Mouse (Mus musculus): ENCODE measurements around the gene Ccdc160. TPM values are rescaled to one million over a fixed set of nuclear protein-coding genes. Genes with fewer than 3 reads are reported as not detected.

Ccdc160 gene
- polyA plus RNA-seq, 1 experiment from 2014 or later, result 0.41 TPM

- ATAC-seq (replicated peaks; ENCODE audit: extremely low read depth, insufficient read depth, low FRiP score), result no peak
- Histone ChIP-seq H3K4me1 (ENCODE audit: control insufficient read depth, insufficient read depth, low read length) (no peaks in the 10 kb centered on the region), H3K4me3 (ENCODE audit: low read length) (no peak overlapping the region), H3K4me2 (ENCODE audit: low read depth, low read length) (no peak overlapping the region), H3K9ac (ENCODE audit: low read length) (no peak overlapping the region), H3K27ac (ENCODE audit: low read length) (no peak overlapping the region), H3K36me3 (ENCODE audit: control insufficient read depth, insufficient read depth) (no peaks in the 10 kb centered on the region), H3K9me3 (replicated peaks; ENCODE audit: control insufficient read depth, low read length) (no peaks in the 10 kb centered on the region), H3K27me3 (ENCODE audit: control insufficient read depth, insufficient read depth, low read length) (no peaks in the 10 kb centered on the region; the same call in 1 of the 2 replicates)
- WGBS, result 74% methylated on average over 2 of the region's 2 CpGs
Observed at GRCm38 (mm10) chrX:52759232-52759631, 31.8 kb upstream of the Ccdc160 start.

GRCm38 (mm10) chrX:52760191-52760945 is 30.6 kb upstream of the Ccdc160 start:
- 54% methylated on average over 4 of the region's 4 CpGs for WGBS
- H3K9me3 ChIP-seq (replicated peaks; ENCODE audit: control insufficient read depth, low read length), result no peaks in the 10 kb centered on the region
- H3K4me2 ChIP-seq (ENCODE audit: low read depth, low read length), result no peak overlapping the region
- no peaks in the 10 kb centered on the region for H3K4me1 ChIP-seq (ENCODE audit: control insufficient read depth, insufficient read depth, low read length)
- H3K9ac ChIP-seq (ENCODE audit: low read length), result no peak overlapping the region
- H3K36me3 ChIP-seq (ENCODE audit: control insufficient read depth, insufficient read depth), result no peaks in the 10 kb centered on the region
- no peak overlapping the region for H3K4me3 ChIP-seq (ENCODE audit: low read length)
- 0 out of 2 replicates have a peak, but pooled peaks have one; percentile 18 for ATAC-seq (replicated peaks; ENCODE audit: extremely low read depth, insufficient read depth, low FRiP score)
- H3K27ac ChIP-seq (ENCODE audit: low read length), result no peak overlapping the region; the same call in 1 of the 2 replicates
- no peaks in the 10 kb centered on the region for H3K27me3 ChIP-seq (ENCODE audit: control insufficient read depth, insufficient read depth, low read length)

- H3K27ac ChIP-seq (ENCODE audit: low read length), result no peak overlapping the region
- H3K36me3 ChIP-seq (ENCODE audit: control insufficient read depth, insufficient read depth), result no peaks in the 10 kb centered on the region
- H3K9me3 ChIP-seq (replicated peaks; ENCODE audit: control insufficient read depth, low read length), result no peaks in the 10 kb centered on the region
- 53% methylated on average over 4 of the region's 4 CpGs for WGBS
- H3K9ac ChIP-seq (ENCODE audit: low read length), result no peak overlapping the region
- H3K4me1 ChIP-seq (ENCODE audit: control insufficient read depth, insufficient read depth, low read length), result no peaks in the 10 kb centered on the region
- H3K4me3 ChIP-seq (ENCODE audit: low read length), result no peak overlapping the region
- H3K4me2 ChIP-seq (ENCODE audit: low read depth, low read length), result no peak overlapping the region
- no peak for ATAC-seq (replicated peaks; ENCODE audit: extremely low read depth, insufficient read depth, low FRiP score)
- no peaks in the 10 kb centered on the region for H3K27me3 ChIP-seq (ENCODE audit: control insufficient read depth, insufficient read depth, low read length)
Observed at GRCm38 (mm10) chrX:52762221-52762620, 28.8 kb upstream of the Ccdc160 start.

- Histone ChIP-seq H3K4me3 (ENCODE audit: low read length) (no peak overlapping the region), H3K27me3 (ENCODE audit: control insufficient read depth, insufficient read depth, low read length) (no peaks in the 10 kb centered on the region), H3K9me3 (replicated peaks; ENCODE audit: control insufficient read depth, low read length) (no peaks in the 10 kb centered on the region), H3K4me1 (ENCODE audit: control insufficient read depth, insufficient read depth, low read length) (no peaks in the 10 kb centered on the region), H3K9ac (ENCODE audit: low read length) (no peak overlapping the region), H3K36me3 (ENCODE audit: control insufficient read depth, insufficient read depth) (no peaks in the 10 kb centered on the region), H3K4me2 (ENCODE audit: low read depth, low read length) (no peak overlapping the region), H3K27ac (ENCODE audit: low read length) (no peak overlapping the region)
- 32% methylated on average over 3 of the region's 3 CpGs for WGBS
- no peak for ATAC-seq (replicated peaks; ENCODE audit: extremely low read depth, insufficient read depth, low FRiP score)
Observed at GRCm38 (mm10) chrX:52775973-52776372, 15.0 kb upstream of the Ccdc160 start.

GRCm38 (mm10) chrX:52777671-52778070 is 13.3 kb upstream of the Ccdc160 start:
- Histone ChIP-seq H3K4me1 (ENCODE audit: control insufficient read depth, insufficient read depth, low read length) (no peaks in the 10 kb centered on the region), H3K4me2 (ENCODE audit: low read depth, low read length) (no peak overlapping the region), H3K9me3 (replicated peaks; ENCODE audit: control insufficient read depth, low read length) (no peaks in the 10 kb centered on the region), H3K4me3 (ENCODE audit: low read length) (no peak overlapping the region), H3K36me3 (ENCODE audit: control insufficient read depth, insufficient read depth) (no peaks in the 10 kb centered on the region), H3K9ac (ENCODE audit: low read length) (no peak overlapping the region), H3K27me3 (ENCODE audit: control insufficient read depth, insufficient read depth, low read length) (no peaks in the 10 kb centered on the region), H3K27ac (ENCODE audit: low read length) (no peak overlapping the region)
- ATAC-seq (replicated peaks; ENCODE audit: extremely low read depth, insufficient read depth, low FRiP score), result no peak
- WGBS, result 79% methylated on average over 5 of the region's 5 CpGs

DNA sequence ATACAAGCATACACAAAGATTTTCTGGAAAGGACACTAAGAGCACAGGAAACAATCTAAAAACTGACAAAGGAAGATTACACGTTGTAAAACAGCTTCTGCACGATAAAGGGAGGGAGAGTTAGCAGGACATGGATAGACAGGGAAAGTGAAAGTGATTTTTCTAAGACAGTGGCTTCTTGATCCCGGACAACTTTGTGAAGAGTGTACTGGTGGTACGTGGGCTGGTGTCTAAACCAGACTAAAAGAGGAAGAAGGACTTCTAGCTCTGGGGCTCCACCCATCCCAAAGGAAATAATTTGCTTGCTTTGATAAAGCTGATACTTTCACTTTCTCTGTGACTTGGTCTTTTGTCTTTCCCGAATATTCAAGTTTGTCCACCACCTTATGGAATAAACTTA is 7.1 kb upstream of the Ccdc160 start:
- WGBS, result 41% methylated on average over 5 of the region's 5 CpGs
- no peak overlapping the region for H3K9ac ChIP-seq (ENCODE audit: low read length)
- H3K36me3 ChIP-seq (ENCODE audit: control insufficient read depth, insufficient read depth), result no peaks in the 10 kb centered on the region
- ATAC-seq (replicated peaks; ENCODE audit: extremely low read depth, insufficient read depth, low FRiP score), result no peak
- no peaks in the 10 kb centered on the region for H3K27me3 ChIP-seq (ENCODE audit: control insufficient read depth, insufficient read depth, low read length)
- peak overlapping the region; percentile 43; the same call in 1 of the 2 replicates for H3K4me2 ChIP-seq (ENCODE audit: low read depth, low read length)
- no peak overlapping the region for H3K27ac ChIP-seq (ENCODE audit: low read length)
- H3K4me1 ChIP-seq (ENCODE audit: control insufficient read depth, insufficient read depth, low read length), result no peaks in the 10 kb centered on the region
- H3K4me3 ChIP-seq (ENCODE audit: low read length), result peak overlapping the region; percentile 17; the same call in 1 of the 2 replicates
- no peaks in the 10 kb centered on the region for H3K9me3 ChIP-seq (replicated peaks; ENCODE audit: control insufficient read depth, low read length)

- no peak for ATAC-seq (replicated peaks; ENCODE audit: extremely low read depth, insufficient read depth, low FRiP score)
- Histone ChIP-seq H3K4me3 (ENCODE audit: low read length) (no peak overlapping the region), H3K4me1 (ENCODE audit: control insufficient read depth, insufficient read depth, low read length) (no peaks in the 10 kb centered on the region), H3K27ac (ENCODE audit: low read length) (no peak overlapping the region), H3K27me3 (ENCODE audit: control insufficient read depth, insufficient read depth, low read length) (no peaks in the 10 kb centered on the region), H3K9me3 (replicated peaks; ENCODE audit: control insufficient read depth, low read length) (no peaks in the 10 kb centered on the region), H3K9ac (ENCODE audit: low read length) (no peak overlapping the region), H3K36me3 (ENCODE audit: control insufficient read depth, insufficient read depth) (no peaks in the 10 kb centered on the region), H3K4me2 (ENCODE audit: low read depth, low read length) (no peak overlapping the region)
- WGBS, result 37% methylated on average over 10 of the region's 10 CpGs
Observed at GRCm38 (mm10) chrX:52791944-52792719, 1.1 kb downstream of the Ccdc160 start.

- Histone ChIP-seq H3K27me3 (ENCODE audit: control insufficient read depth, insufficient read depth, low read length) (no peaks in the 10 kb centered on the region), H3K9me3 (replicated peaks; ENCODE audit: control insufficient read depth, low read length) (no peaks in the 10 kb centered on the region), H3K4me3 (ENCODE audit: low read length) (no peak overlapping the region), H3K4me2 (ENCODE audit: low read depth, low read length) (no peak overlapping the region), H3K36me3 (ENCODE audit: control insufficient read depth, insufficient read depth) (no peaks in the 10 kb centered on the region), H3K9ac (ENCODE audit: low read length) (no peak overlapping the region), H3K27ac (ENCODE audit: low read length) (no peak overlapping the region), H3K4me1 (ENCODE audit: control insufficient read depth, insufficient read depth, low read length) (no peaks in the 10 kb centered on the region)
- ATAC-seq (replicated peaks; ENCODE audit: extremely low read depth, insufficient read depth, low FRiP score), result no peak
- WGBS, result 41% methylated on average over 6 of the region's 6 CpGs
Observed at GRCm38 (mm10) chrX:52792861-52793260, 1.9 kb downstream of the Ccdc160 start.

- Histone ChIP-seq H3K9ac (ENCODE audit: low read length) (no peak overlapping the region), H3K4me3 (ENCODE audit: low read length) (no peak overlapping the region), H3K9me3 (replicated peaks; ENCODE audit: control insufficient read depth, low read length) (no peaks in the 10 kb centered on the region), H3K27me3 (ENCODE audit: control insufficient read depth, insufficient read depth, low read length) (no peaks in the 10 kb centered on the region), H3K4me1 (ENCODE audit: control insufficient read depth, insufficient read depth, low read length) (no peaks in the 10 kb centered on the region), H3K4me2 (ENCODE audit: low read depth, low read length) (no peak overlapping the region), H3K27ac (ENCODE audit: low read length) (no peak overlapping the region), H3K36me3 (ENCODE audit: control insufficient read depth, insufficient read depth) (no peaks in the 10 kb centered on the region)
- ATAC-seq (replicated peaks; ENCODE audit: extremely low read depth, insufficient read depth, low FRiP score), result no peak
- 26% methylated on average over 8 of the region's 8 CpGs for WGBS
Observed at GRCm38 (mm10) chrX:52795816-52796215, 4.8 kb downstream of the Ccdc160 start.

Measured in heart, embryonic 16.5 days (tissue).